Mouse (Mus musculus) kidney, adult 11 months (tissue): ENCODE measurements around the gene Mrgpre.
A peak's percentile ranks its signal among the peaks of the same experiment; 100 is the strongest.

ENCODE experiments used
- DNase-seq: peaks from one replicate; pipeline ENCODE4 v3.0.0; 2022

The Mrgpre gene

GRCm38 (mm10) chr7:143783996-143784829 lies at the start of gene Mrgpre:
TSS of gene Mrgpre (minus strand) at chr7:143784500.
- DNase-seq, result peak; percentile 88

- no peak for DNase-seq
Measured at GRCm38 (mm10) chr7:143833581-143834190, 49.4 kb upstream of the Mrgpre start.

DNA sequence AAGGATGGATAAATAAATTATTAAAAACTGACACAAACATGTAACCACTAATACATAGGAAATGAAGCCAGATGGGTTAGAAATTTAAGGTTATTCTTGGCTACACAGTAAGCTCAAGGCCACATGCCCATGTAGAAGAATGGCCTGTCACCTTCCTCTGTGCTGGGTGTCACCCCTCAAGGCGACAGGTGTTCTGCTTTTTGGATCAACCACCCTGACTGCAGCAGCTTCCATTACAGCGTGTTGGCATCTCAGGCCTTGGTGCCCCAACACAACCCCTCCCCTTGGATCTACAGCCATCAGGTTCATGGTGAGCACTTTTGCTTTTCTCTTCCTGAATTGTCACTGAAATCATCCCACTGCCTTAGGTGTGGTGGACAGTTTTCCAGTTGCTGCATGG lies 48.3 kb upstream of the Mrgpre start:
- DNase-seq, result no peak

GRCm38 (mm10) chr7:143832196-143832595 lies 47.9 kb upstream of the Mrgpre start:
- DNase-seq, result no peak

- no peak for DNase-seq
Measured at GRCm38 (mm10) chr7:143830399-143830798, 46.1 kb upstream of the Mrgpre start.

GRCm38 (mm10) chr7:143829504-143830331 lies 45.4 kb upstream of the Mrgpre start:
- peak; percentile 96 for DNase-seq

DNA sequence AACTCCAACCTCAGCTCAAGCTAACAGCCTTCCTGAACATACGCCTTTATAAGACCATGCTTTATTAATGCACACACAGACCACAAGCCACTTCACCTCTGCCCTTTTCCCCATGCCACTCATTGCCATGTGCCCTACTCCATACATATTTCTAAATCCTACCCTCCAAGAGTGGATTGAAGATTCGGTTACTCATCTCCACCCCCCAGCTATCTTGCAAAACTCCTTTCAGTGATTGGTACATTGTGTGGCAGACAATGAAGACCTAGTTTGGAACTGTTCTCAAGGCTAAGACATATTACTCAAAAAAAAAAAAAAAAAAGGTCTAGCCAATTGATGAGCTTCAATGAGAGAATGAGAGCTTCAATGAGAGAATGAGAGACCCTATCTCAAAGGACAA lies 42.7 kb upstream of the Mrgpre start:
- no peak for DNase-seq

DNA sequence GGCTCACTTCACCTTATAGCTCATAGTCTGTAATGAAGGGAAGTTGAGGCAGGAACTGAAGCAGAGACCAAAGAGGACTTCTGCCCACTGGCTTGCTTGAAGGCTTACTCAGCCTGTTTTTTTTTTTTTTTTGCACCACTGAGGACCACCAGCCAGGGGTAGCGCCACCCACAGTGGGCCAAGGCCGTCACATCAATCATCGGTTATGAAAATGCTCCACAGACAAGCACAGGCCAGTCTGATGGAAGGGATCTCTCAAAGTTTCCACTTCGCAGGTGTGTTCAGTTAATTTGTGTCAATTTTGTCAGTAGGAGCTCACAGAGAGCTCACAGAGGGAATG lies 38.9 kb upstream of the Mrgpre start:
- DNase-seq, result peak; percentile 23

DNA sequence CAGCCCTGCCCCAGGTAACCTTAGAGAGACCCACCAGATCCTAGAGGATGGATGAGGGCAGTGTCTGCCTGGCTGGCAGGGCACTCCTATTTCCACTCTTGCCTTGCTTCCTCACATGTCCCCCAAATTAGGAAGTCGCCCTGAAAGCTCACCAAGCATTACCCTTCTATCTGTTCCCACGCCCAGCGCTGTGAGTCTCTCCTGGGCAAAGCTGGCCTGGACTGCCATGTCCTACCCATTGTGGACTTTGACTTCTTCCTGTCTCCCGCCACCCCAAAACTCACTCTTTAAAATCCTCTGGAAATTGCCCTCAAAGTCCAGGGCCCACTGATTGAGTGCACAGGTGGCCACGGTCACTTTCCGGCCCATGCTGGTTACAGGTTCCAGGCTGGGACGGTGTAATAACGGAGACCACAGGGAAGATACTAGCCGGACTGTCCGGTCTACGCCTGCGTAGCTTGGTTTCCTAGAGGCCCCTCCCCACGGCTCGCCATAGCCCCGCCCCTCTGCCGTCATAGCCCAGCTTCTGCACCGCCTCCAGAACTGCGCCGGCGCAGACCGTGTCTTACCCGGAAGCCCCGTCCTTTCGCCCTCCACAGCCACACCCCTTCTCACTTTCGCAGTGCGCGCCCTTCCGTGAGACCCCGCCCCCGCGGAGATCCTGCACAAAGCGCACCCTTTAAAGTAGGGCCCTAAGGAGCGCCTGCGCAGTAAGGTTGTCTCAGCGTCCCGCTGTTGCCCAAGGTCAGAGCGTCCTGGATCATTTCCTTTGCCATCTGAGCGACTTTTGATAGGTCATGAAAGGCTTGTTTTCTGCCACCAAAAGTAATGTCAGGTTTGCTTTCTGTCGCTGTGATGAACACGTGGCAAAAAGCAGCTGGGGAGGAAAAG lies 38.3 kb upstream of the Mrgpre start, which contains the start of the genes Nadsyn1 and Dhcr7:
Gene Nadsyn1 (minus strand): TSS at position 475 of the 891 bp plus-strand sequence.
Gene Dhcr7 (plus strand): TSS at position 771 of the 891 bp plus-strand sequence.
- DNase-seq, result peak; percentile 99

DNA sequence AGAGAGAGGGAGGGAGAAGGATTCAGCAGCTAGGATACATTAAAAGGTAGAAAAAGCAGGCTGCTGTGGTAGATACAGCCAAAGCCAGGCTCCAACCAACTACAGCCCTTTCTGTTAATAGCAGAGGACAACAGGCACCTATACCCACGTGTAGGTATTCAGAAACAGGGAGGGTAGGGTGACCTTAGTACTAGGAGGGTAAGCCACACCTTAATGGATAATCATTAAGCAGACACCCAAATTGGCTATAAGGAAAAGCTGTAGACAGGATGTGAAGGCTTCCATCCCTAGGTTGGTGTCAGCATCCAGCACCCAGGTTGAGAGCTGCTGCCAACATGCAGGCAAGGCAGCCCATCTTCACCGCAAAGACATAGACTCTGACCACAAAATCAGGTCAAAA lies 36.9 kb upstream of the Mrgpre start:
- peak; percentile 22 for DNase-seq

DNA sequence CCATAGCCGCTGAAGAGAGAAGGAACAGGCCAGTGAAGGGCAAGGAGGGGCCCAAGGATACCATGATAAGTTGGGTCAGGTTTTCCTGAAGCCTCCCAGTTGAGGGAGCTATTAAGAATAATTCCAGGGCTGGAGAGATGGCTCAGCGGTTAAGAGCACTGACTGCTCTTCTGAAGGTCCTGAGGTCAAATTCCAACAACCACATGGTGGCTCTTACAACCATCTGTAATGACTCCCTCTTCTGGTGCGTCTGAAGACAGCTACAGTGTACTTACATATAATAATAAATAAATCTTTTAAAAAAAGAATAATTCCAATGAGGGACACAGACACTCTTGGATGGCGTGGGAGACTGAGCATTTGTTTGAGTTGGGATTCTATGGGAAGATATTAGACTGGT lies 34.9 kb upstream of the Mrgpre start:
- DNase-seq, result no peak

DNA sequence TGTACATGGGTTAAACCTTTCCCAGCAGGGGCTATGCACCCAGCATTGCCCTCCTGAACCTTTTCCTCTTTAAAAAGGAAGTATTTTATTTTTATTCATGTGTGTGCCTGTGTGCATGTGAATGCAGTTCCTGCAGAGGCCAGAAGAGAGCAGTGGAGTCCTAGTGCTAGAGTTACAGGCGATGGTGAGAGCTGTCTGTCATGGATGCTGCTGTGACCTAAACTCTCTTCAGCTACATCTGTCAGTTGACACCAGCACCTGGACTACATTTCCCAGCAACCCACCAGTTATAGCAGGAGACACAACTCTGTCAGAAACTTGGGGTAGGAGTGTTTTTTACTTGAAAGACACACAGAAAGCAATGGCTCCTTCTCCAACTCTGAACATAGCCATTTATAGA lies 24.6 kb upstream of the Mrgpre start:
- DNase-seq, result no peak

DNA sequence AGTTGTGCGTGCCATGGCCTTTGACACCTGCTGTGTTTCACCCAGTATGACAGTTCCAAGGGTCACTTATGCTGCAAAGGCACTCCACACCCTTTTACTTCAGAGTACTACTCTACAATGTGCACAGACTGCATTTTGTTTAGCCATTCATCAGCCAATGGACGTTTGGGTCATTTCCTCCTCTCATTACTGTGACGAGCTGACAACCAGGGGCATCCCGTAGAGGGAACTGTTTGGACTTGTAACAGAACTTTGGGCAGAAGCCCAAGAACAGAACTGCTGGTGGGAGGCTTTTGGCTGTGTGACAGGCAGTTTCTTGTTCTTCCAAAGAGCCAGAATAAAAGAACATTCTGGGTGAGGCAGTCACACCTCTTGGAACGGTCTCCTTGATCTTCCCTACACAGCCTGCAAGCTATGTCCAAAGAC lies 20.9 kb upstream of the Mrgpre start:
- DNase-seq, result no peak

- DNase-seq, result no peak
Measured at GRCm38 (mm10) chr7:143801195-143802065, 17.1 kb upstream of the Mrgpre start.

DNA sequence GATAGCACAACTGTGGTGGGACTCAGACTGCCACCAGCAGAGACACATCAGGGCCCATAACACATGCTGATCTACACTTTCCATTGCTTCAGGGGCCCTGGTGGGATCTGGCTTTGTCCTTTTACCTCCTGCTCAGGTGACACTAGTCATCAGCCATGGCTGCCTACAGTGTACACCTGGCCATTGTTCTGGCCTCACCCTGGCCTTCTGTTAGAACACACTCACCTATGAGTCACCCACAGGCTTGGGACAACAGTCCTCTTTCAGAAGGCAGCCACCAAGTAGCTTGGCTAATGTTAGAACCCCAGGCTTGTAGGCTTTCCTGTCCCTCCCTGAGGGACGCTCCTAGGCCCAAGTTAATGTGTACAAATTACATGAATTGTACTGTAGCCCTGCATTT lies 16.5 kb upstream of the Mrgpre start:
- no peak for DNase-seq

DNA sequence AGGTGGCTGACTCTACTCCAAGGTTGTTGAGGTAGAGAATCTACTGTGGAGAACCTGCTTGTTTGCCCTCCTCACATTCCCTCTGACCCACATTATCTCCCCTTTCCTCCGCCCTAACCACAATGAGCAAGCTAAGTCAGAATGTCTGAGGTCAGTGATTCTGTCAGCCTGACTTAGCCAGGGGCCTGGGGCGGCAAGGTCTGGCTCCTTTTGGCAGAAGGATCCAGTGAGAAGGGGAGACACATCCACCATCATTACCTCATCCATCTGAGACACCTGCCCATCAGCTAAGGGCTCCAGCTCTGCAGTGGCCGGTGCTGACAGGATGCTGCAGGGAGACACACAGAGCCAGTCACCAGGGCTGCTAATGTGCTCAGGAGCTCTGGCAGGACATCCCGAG lies 14.5 kb upstream of the Mrgpre start:
- DNase-seq, result no peak

DNA sequence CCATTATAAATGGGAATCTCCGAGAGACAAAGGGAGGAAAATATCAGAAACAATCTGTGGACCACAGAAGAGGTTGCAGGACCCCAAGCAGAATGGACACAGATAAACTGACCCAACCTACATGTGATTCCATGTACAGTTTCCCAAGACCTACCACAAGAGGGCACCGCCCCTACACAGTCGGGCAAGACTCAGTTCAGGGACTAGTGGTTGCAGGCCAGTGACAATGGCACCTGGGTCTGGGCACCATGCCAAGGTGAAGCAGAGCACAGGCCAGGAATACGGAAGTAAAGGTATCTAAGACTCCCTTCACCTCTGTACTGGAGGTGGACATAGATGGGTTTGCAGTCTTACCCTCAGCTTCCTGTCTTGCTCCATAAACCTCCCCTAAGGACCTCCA lies 8.8 kb upstream of the Mrgpre start:
- peak; percentile 81 for DNase-seq

- DNase-seq, result peak; percentile 58
Measured at GRCm38 (mm10) chr7:143792336-143792985, 8.2 kb upstream of the Mrgpre start.

- no peak for DNase-seq
Measured at GRCm38 (mm10) chr7:143783378-143783995, 813 bp downstream of the Mrgpre start.

DNA sequence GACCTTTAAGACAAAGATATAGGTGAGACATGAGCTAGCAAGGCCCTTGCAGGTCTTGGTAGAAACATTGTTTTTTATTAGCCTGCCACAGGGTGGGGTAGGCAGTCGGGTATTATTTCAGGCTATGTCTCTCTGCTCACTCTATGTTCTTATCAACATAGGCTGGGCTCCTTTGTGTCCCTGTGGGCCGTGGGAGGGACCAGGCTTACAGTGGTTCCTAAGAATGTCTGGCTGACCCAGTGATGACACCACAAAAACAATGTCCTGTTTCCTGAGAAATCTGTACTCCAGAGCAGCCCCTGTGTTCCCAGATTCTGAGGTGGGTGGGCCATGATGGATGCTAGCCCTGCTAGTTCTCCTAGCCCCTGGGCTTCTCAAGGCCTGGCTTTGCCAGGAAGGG lies 6.9 kb downstream of the Mrgpre start:
- peak; percentile 40 for DNase-seq
